Mouse (Mus musculus): Measurements from ENCODE around the gene Cnr2.

The Cnr2 gene

GRCm38 (mm10) chr4:135963457-135964193 is 68.4 kb downstream of the Cnr2 start, which contains the start of gene Gale:
TSS of gene Gale (plus strand) at chr4:135963727.
- peak; percentile 87 to 94 for DNase-seq (ENCODE audit: low spot score in 2 of 2)

GRCm38 (mm10) chr4:135964426-135964825 is 69.2 kb downstream of the Cnr2 start:
- DNase-seq (ENCODE audit: low spot score in 2 of 2), result peak; percentile 65 to 79

DNA sequence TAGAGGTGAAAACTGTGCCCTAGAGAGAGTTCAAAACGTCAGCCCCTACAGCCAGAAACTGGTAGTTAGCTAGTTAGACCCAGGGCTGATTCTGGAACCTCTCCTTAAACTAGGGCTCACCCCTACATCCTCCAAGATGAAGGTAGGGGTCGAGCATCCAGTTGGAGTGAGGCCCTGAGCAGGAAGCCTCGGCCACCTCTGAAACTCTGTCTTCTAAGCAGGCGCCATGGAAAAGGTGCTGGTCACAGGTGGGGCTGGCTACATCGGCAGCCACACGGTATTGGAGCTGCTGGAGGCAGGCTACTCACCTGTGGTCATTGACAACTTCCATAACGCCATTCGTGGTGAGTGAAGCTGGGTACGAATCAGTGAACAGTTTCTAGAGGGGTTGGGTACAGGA is 69.9 kb downstream of the Cnr2 start:
- DNase-seq (ENCODE audit: low spot score in 2 of 2), result no peak

DNA sequence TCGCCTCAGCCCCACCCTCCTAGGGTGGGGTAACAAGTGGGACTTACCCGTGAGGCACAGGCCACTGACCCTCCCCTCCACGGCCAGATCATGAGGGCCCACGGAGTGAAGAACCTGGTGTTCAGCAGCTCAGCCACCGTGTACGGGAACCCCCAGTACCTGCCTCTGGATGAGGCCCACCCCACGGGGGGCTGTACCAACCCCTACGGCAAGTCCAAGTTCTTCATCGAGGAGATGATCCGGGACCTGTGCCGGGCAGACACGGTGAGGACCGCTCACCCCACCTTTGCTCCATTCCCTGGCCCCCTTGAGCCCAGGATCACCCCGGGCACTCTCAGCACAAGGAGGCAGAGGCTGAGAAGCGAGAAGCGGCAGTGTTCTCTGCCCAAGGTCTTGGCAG is 71.1 kb downstream of the Cnr2 start:
- DNase-seq (ENCODE audit: low spot score in 2 of 2), result no peak

GRCm38 (mm10) chr4:135967086-135967760 is 72.0 kb downstream of the Cnr2 start:
- no peak for DNase-seq (ENCODE audit: low spot score in 2 of 2)

DNA sequence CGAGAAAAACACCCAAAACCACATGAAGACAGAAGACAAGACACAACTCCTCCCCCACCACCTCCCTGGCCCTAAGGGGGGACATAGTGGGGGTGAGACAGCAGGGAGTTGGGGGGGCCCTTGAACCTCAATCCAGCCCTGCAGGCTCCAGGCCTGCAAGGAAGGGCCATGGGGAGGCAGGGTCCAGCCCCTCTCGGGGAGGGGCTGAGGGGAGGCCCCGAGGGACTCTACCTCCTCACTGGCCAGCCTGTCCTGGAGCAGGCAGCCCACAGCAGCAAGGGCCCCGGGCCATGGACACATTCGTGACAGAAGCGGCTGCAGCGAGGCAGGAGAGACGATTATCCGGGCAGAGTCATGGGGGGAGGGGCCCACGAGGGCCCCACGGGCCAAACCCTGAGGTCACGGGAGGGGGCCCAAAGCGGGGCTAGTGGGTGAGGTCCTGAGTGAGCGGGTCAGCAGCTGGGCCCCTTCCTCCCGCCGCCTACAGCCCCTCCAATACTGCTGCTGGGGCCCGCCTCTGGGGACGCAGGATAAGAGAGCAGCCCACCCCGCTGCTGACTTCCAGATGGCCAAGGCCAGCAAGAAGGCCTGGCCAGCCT is 73.2 kb downstream of the Cnr2 start:
- no peak for DNase-seq (ENCODE audit: low spot score in 2 of 2)

- DNase-seq (ENCODE audit: low spot score in 2 of 2), result no peak
Observed at GRCm38 (mm10) chr4:135969070-135969750, 74.0 kb downstream of the Cnr2 start.

Data from urinary bladder, postnatal 36 days (tissue).